Mouse (Mus musculus): ENCODE data around the gene Gm20695. TPM values are rescaled to one million over a fixed set of nuclear protein-coding genes. Genes with fewer than 3 reads are reported as not detected.
"Not testable (repeated sequence)": the region's sequence is repeated elsewhere in the genome, so short reads cannot be mapped to it uniquely, and the experiment has no call there.

Gm20695 gene
- polyA plus RNA-seq (2011; ENCODE audit: insufficient read length, low read depth, missing spikeins) = not detected in 2 replicates

- TF ChIP-seq POLR2A (IDR thresholded peaks at IDR 0.05; ENCODE audit: low read depth, low read length) = peak; percentile 43; the same call in 1 of the 2 replicates
- TF ChIP-seq CTCF (IDR thresholded peaks at IDR 0.05; ENCODE audit: borderline replicate concordance, insufficient read depth, low read length) = no peak
- peak within 1 kb of the TSS; percentile 76 for H3K27ac ChIP-seq (ENCODE audit: insufficient read depth, low read length)
- H3K4me3 ChIP-seq (ENCODE audit: insufficient read depth, low read length) = peak within 1 kb of the TSS; percentile 94
- peaks cover 4% of the 10 kb centered on the region for H3K4me1 ChIP-seq (ENCODE audit: control insufficient read depth, insufficient read depth, low read length)
Observed at GRCm38 (mm10) chr16:3884201-3885064, at the start of gene Gm20695, which contains the start of gene Zfp597. Gene Gm20695 (plus strand): TSS chr16:3884648. Gene Zfp597 (minus strand): TSS chr16:3884561.

- Histone ChIP-seq H3K27ac (ENCODE audit: insufficient read depth, low read length) (no peak overlapping the region), H3K4me1 (ENCODE audit: control insufficient read depth, insufficient read depth, low read length) (no peaks in the 10 kb centered on the region), H3K4me3 (ENCODE audit: insufficient read depth, low read length) (no peak overlapping the region)
- TF ChIP-seq CTCF (IDR thresholded peaks at IDR 0.05; ENCODE audit: borderline replicate concordance, insufficient read depth, low read length) (no peak), POLR2A (IDR thresholded peaks at IDR 0.05; ENCODE audit: low read depth, low read length) (no peak)
Observed at GRCm38 (mm10) chr16:3835461-3835860, 49.0 kb upstream of the Gm20695 start.

- no peaks in the 10 kb centered on the region for H3K4me1 ChIP-seq (ENCODE audit: control insufficient read depth, insufficient read depth, low read length)
- no peak overlapping the region for H3K27ac ChIP-seq (ENCODE audit: insufficient read depth, low read length)
- TF ChIP-seq POLR2A (IDR thresholded peaks at IDR 0.05; ENCODE audit: low read depth, low read length) (no peak), CTCF (IDR thresholded peaks at IDR 0.05; ENCODE audit: borderline replicate concordance, insufficient read depth, low read length) (no peak)
- H3K4me3 ChIP-seq (ENCODE audit: insufficient read depth, low read length) = no peak overlapping the region
Observed at GRCm38 (mm10) chr16:3839157-3839885, 45.1 kb upstream of the Gm20695 start.

GRCm38 (mm10) chr16:3842989-3843388 lies 41.5 kb upstream of the Gm20695 start:
- H3K4me1 ChIP-seq (ENCODE audit: control insufficient read depth, insufficient read depth, low read length) = no peaks in the 10 kb centered on the region
- no peak overlapping the region for H3K4me3 ChIP-seq (ENCODE audit: insufficient read depth, low read length)
- no peak for TF ChIP-seq CTCF (IDR thresholded peaks at IDR 0.05; ENCODE audit: borderline replicate concordance, insufficient read depth, low read length)
- no peak for TF ChIP-seq POLR2A (IDR thresholded peaks at IDR 0.05; ENCODE audit: low read depth, low read length)
- H3K27ac ChIP-seq (ENCODE audit: insufficient read depth, low read length) = no peak overlapping the region

GRCm38 (mm10) chr16:3843796-3844195 lies 40.7 kb upstream of the Gm20695 start:
- TF ChIP-seq CTCF (IDR thresholded peaks at IDR 0.05; ENCODE audit: borderline replicate concordance, insufficient read depth, low read length) (no peak), POLR2A (IDR thresholded peaks at IDR 0.05; ENCODE audit: low read depth, low read length) (no peak)
- no peaks in the 10 kb centered on the region for H3K4me1 ChIP-seq (ENCODE audit: control insufficient read depth, insufficient read depth, low read length)
- H3K4me3 ChIP-seq (ENCODE audit: insufficient read depth, low read length) = no peak overlapping the region
- no peak overlapping the region for H3K27ac ChIP-seq (ENCODE audit: insufficient read depth, low read length)

GRCm38 (mm10) chr16:3846711-3847518 lies 37.5 kb upstream of the Gm20695 start, which contains the start of gene Zfp174:
Gene Zfp174 (plus strand): TSS chr16:3847268.
- Histone ChIP-seq H3K4me3 (ENCODE audit: insufficient read depth, low read length) (peak within 1 kb of the TSS; percentile 77), H3K4me1 (ENCODE audit: control insufficient read depth, insufficient read depth, low read length) (no peaks in the 10 kb centered on the region), H3K27ac (ENCODE audit: insufficient read depth, low read length) (no peak within 1 kb of the TSS)
- TF ChIP-seq POLR2A (IDR thresholded peaks at IDR 0.05; ENCODE audit: low read depth, low read length) (peak; percentile 80), CTCF (IDR thresholded peaks at IDR 0.05; ENCODE audit: borderline replicate concordance, insufficient read depth, low read length) (no peak)

GRCm38 (mm10) chr16:3847871-3848270 lies 36.6 kb upstream of the Gm20695 start:
- no peaks in the 10 kb centered on the region for H3K4me1 ChIP-seq (ENCODE audit: control insufficient read depth, insufficient read depth, low read length)
- no peak overlapping the region for H3K27ac ChIP-seq (ENCODE audit: insufficient read depth, low read length)
- TF ChIP-seq POLR2A (IDR thresholded peaks at IDR 0.05; ENCODE audit: low read depth, low read length) (no peak), CTCF (IDR thresholded peaks at IDR 0.05; ENCODE audit: borderline replicate concordance, insufficient read depth, low read length) (no peak)
- no peak overlapping the region; the same call in 1 of the 2 replicates for H3K4me3 ChIP-seq (ENCODE audit: insufficient read depth, low read length)

- no peak overlapping the region for H3K4me3 ChIP-seq (ENCODE audit: insufficient read depth, low read length)
- TF ChIP-seq POLR2A (IDR thresholded peaks at IDR 0.05; ENCODE audit: low read depth, low read length) (no peak), CTCF (IDR thresholded peaks at IDR 0.05; ENCODE audit: borderline replicate concordance, insufficient read depth, low read length) (no peak)
- H3K27ac ChIP-seq (ENCODE audit: insufficient read depth, low read length) = no peak overlapping the region
- no peaks in the 10 kb centered on the region for H3K4me1 ChIP-seq (ENCODE audit: control insufficient read depth, insufficient read depth, low read length)
Observed at GRCm38 (mm10) chr16:3848416-3848815, 36.0 kb upstream of the Gm20695 start.

GRCm38 (mm10) chr16:3851301-3851700 lies 33.1 kb upstream of the Gm20695 start:
- not testable (repeated sequence) for H3K4me3 ChIP-seq (ENCODE audit: insufficient read depth, low read length); H3K27ac ChIP-seq (ENCODE audit: insufficient read depth, low read length); H3K4me1 ChIP-seq (ENCODE audit: control insufficient read depth, insufficient read depth, low read length)
